Mouse (Mus musculus): Measurements from ENCODE around the gene Rbfox3. TPM values are rescaled to one million over a fixed set of nuclear protein-coding genes. Genes with fewer than 3 reads are reported as not detected.

Gene Rbfox3
- polyA plus RNA-seq, 1 experiment from 2014 or later = 0.09 TPM

- H3K9me3 ChIP-seq (ENCODE audit: control insufficient read depth, low read length) = no peaks in the 10 kb centered on the region
- no peaks in the 10 kb centered on the region for H3K4me1 ChIP-seq (ENCODE audit: control insufficient read depth in 2 of 2, insufficient read depth in 2 of 2, low read length in 2 of 2)
- no peak for ATAC-seq (ENCODE audit: insufficient number of reproducible peaks, insufficient read depth, low FRiP score, low read depth)
- H3K27ac ChIP-seq (replicated peaks in 1 of 2; ENCODE audit: control insufficient read depth in 1 of 2, insufficient read depth in 1 of 2, low read depth in 2 of 2, low read length in 2 of 2) = no peak overlapping the region
- no peak overlapping the region for H3K9ac ChIP-seq (ENCODE audit: low read length)
- WGBS = 33% methylated on average over 4 of the region's 4 CpGs
- H3K36me3 ChIP-seq (ENCODE audit: control insufficient read depth, insufficient read depth, low read length) = no peaks in the 10 kb centered on the region
- no peak overlapping the region for H3K4me3 ChIP-seq (ENCODE audit: control insufficient read depth in 1 of 2, insufficient read depth in 1 of 2, low read depth in 1 of 2, low read length in 2 of 2)
- no peak overlapping the region for H3K4me2 ChIP-seq (ENCODE audit: low read length)
- peaks cover 45% of the 10 kb centered on the region for H3K27me3 ChIP-seq (ENCODE audit: control insufficient read depth, insufficient read depth, low read length)
Observed at GRCm38 (mm10) chr11:118553926-118554325, 357.5 kb downstream of the Rbfox3 start.

GRCm38 (mm10) chr11:118553001-118553400 lies 358.4 kb downstream of the Rbfox3 start:
- Histone ChIP-seq H3K4me3 (ENCODE audit: control insufficient read depth in 1 of 2, insufficient read depth in 1 of 2, low read depth in 1 of 2, low read length in 2 of 2) (no peak overlapping the region), H3K9ac (ENCODE audit: low read length) (no peak overlapping the region), H3K27me3 (ENCODE audit: control insufficient read depth, insufficient read depth, low read length) (peaks cover 45% of the 10 kb centered on the region), H3K4me1 (ENCODE audit: control insufficient read depth in 2 of 2, insufficient read depth in 2 of 2, low read length in 2 of 2) (no peaks in the 10 kb centered on the region), H3K4me2 (ENCODE audit: low read length) (no peak overlapping the region), H3K27ac (replicated peaks in 1 of 2; ENCODE audit: control insufficient read depth in 1 of 2, insufficient read depth in 1 of 2, low read depth in 2 of 2, low read length in 2 of 2) (no peak overlapping the region), H3K36me3 (ENCODE audit: control insufficient read depth, insufficient read depth, low read length) (no peaks in the 10 kb centered on the region), H3K9me3 (ENCODE audit: control insufficient read depth, low read length) (no peaks in the 10 kb centered on the region)
- 35% methylated on average over 6 of the region's 6 CpGs for WGBS
- no peak for ATAC-seq (ENCODE audit: insufficient number of reproducible peaks, insufficient read depth, low FRiP score, low read depth)

- 77% methylated on average over 4 of the region's 4 CpGs for WGBS
- ATAC-seq (ENCODE audit: insufficient number of reproducible peaks, insufficient read depth, low FRiP score, low read depth) = no peak
- no peaks in the 10 kb centered on the region for H3K9me3 ChIP-seq (ENCODE audit: control insufficient read depth, low read length)
- peaks cover 45% of the 10 kb centered on the region for H3K27me3 ChIP-seq (ENCODE audit: control insufficient read depth, insufficient read depth, low read length)
- no peak overlapping the region for H3K9ac ChIP-seq (ENCODE audit: low read length)
- H3K4me3 ChIP-seq (ENCODE audit: control insufficient read depth in 1 of 2, insufficient read depth in 1 of 2, low read depth in 1 of 2, low read length in 2 of 2) = no peak overlapping the region
- H3K27ac ChIP-seq (replicated peaks in 1 of 2; ENCODE audit: control insufficient read depth in 1 of 2, insufficient read depth in 1 of 2, low read depth in 2 of 2, low read length in 2 of 2) = no peak overlapping the region
- no peak overlapping the region for H3K4me2 ChIP-seq (ENCODE audit: low read length)
- no peaks in the 10 kb centered on the region for H3K4me1 ChIP-seq (ENCODE audit: control insufficient read depth in 2 of 2, insufficient read depth in 2 of 2, low read length in 2 of 2)
- H3K36me3 ChIP-seq (ENCODE audit: control insufficient read depth, insufficient read depth, low read length) = no peaks in the 10 kb centered on the region
Observed at GRCm38 (mm10) chr11:118552478-118552877, 358.9 kb downstream of the Rbfox3 start.

GRCm38 (mm10) chr11:118551705-118552104 lies 359.7 kb downstream of the Rbfox3 start:
- WGBS = 50% methylated on average over 3 of the region's 3 CpGs
- no peaks in the 10 kb centered on the region for H3K36me3 ChIP-seq (ENCODE audit: control insufficient read depth, insufficient read depth, low read length)
- no peak overlapping the region for H3K9ac ChIP-seq (ENCODE audit: low read length)
- peaks cover 45% of the 10 kb centered on the region for H3K27me3 ChIP-seq (ENCODE audit: control insufficient read depth, insufficient read depth, low read length)
- H3K4me1 ChIP-seq (ENCODE audit: control insufficient read depth in 2 of 2, insufficient read depth in 2 of 2, low read length in 2 of 2) = no peaks in the 10 kb centered on the region
- H3K4me2 ChIP-seq (ENCODE audit: low read length) = no peak overlapping the region
- H3K27ac ChIP-seq (replicated peaks in 1 of 2; ENCODE audit: control insufficient read depth in 1 of 2, insufficient read depth in 1 of 2, low read depth in 2 of 2, low read length in 2 of 2) = no peak overlapping the region
- no peak for ATAC-seq (ENCODE audit: insufficient number of reproducible peaks, insufficient read depth, low FRiP score, low read depth)
- H3K9me3 ChIP-seq (ENCODE audit: control insufficient read depth, low read length) = no peaks in the 10 kb centered on the region
- H3K4me3 ChIP-seq (ENCODE audit: control insufficient read depth in 1 of 2, insufficient read depth in 1 of 2, low read depth in 1 of 2, low read length in 2 of 2) = no peak overlapping the region

GRCm38 (mm10) chr11:118550773-118551520 lies 360.4 kb downstream of the Rbfox3 start:
- no peak for ATAC-seq (ENCODE audit: insufficient number of reproducible peaks, insufficient read depth, low FRiP score, low read depth)
- H3K27me3 ChIP-seq (ENCODE audit: control insufficient read depth, insufficient read depth, low read length) = peaks cover 45% of the 10 kb centered on the region

GRCm38 (mm10) chr11:118548242-118548641 lies 363.2 kb downstream of the Rbfox3 start:
- H3K36me3 ChIP-seq (ENCODE audit: control insufficient read depth, insufficient read depth, low read length) = no peaks in the 10 kb centered on the region
- no peak for ATAC-seq (ENCODE audit: insufficient number of reproducible peaks, insufficient read depth, low FRiP score, low read depth)

More at GRCm38 (mm10) chr11:118550773-118551520, 360.4 kb downstream of the Rbfox3 start:
- Histone ChIP-seq H3K9me3 (ENCODE audit: control insufficient read depth, low read length) (no peaks in the 10 kb centered on the region), H3K4me3 (ENCODE audit: control insufficient read depth in 1 of 2, insufficient read depth in 1 of 2, low read depth in 1 of 2, low read length in 2 of 2) (no peak overlapping the region), H3K4me2 (ENCODE audit: low read length) (no peak overlapping the region), H3K27ac (replicated peaks in 1 of 2; ENCODE audit: control insufficient read depth in 1 of 2, insufficient read depth in 1 of 2, low read depth in 2 of 2, low read length in 2 of 2) (no peak overlapping the region), H3K4me1 (ENCODE audit: control insufficient read depth in 2 of 2, insufficient read depth in 2 of 2, low read length in 2 of 2) (no peaks in the 10 kb centered on the region), H3K36me3 (ENCODE audit: control insufficient read depth, insufficient read depth, low read length) (no peaks in the 10 kb centered on the region), H3K9ac (ENCODE audit: low read length) (no peak overlapping the region)
- WGBS = 35% methylated on average over 17 of the region's 17 CpGs

GRCm38 (mm10) chr11:118546269-118546668 lies 365.1 kb downstream of the Rbfox3 start:
- H3K4me1 ChIP-seq (ENCODE audit: control insufficient read depth in 2 of 2, insufficient read depth in 2 of 2, low read length in 2 of 2) = no peaks in the 10 kb centered on the region
- no peaks in the 10 kb centered on the region for H3K36me3 ChIP-seq (ENCODE audit: control insufficient read depth, insufficient read depth, low read length)
- no peak overlapping the region for H3K4me2 ChIP-seq (ENCODE audit: low read length)
- WGBS = 67% methylated on average over 8 of the region's 8 CpGs
- H3K27me3 ChIP-seq (ENCODE audit: control insufficient read depth, insufficient read depth, low read length) = peaks cover 12% of the 10 kb centered on the region
- no peak overlapping the region for H3K4me3 ChIP-seq (ENCODE audit: control insufficient read depth in 1 of 2, insufficient read depth in 1 of 2, low read depth in 1 of 2, low read length in 2 of 2)
- no peaks in the 10 kb centered on the region for H3K9me3 ChIP-seq (ENCODE audit: control insufficient read depth, low read length)
- no peak overlapping the region for H3K9ac ChIP-seq (ENCODE audit: low read length)
- ATAC-seq (ENCODE audit: insufficient number of reproducible peaks, insufficient read depth, low FRiP score, low read depth) = no peak
- no peak overlapping the region for H3K27ac ChIP-seq (replicated peaks in 1 of 2; ENCODE audit: control insufficient read depth in 1 of 2, insufficient read depth in 1 of 2, low read depth in 2 of 2, low read length in 2 of 2)

More at GRCm38 (mm10) chr11:118548242-118548641, 363.2 kb downstream of the Rbfox3 start:
- no peak overlapping the region for H3K4me3 ChIP-seq (ENCODE audit: control insufficient read depth in 1 of 2, insufficient read depth in 1 of 2, low read depth in 1 of 2, low read length in 2 of 2)
- H3K27ac ChIP-seq (replicated peaks in 1 of 2; ENCODE audit: control insufficient read depth in 1 of 2, insufficient read depth in 1 of 2, low read depth in 2 of 2, low read length in 2 of 2) = no peak overlapping the region
- H3K27me3 ChIP-seq (ENCODE audit: control insufficient read depth, insufficient read depth, low read length) = peaks cover 23% of the 10 kb centered on the region
- WGBS = 78% methylated on average over 9 of the region's 9 CpGs
- no peak overlapping the region for H3K4me2 ChIP-seq (ENCODE audit: low read length)
- H3K4me1 ChIP-seq (ENCODE audit: control insufficient read depth in 2 of 2, insufficient read depth in 2 of 2, low read length in 2 of 2) = no peaks in the 10 kb centered on the region
- H3K9me3 ChIP-seq (ENCODE audit: control insufficient read depth, low read length) = no peaks in the 10 kb centered on the region
- no peak overlapping the region for H3K9ac ChIP-seq (ENCODE audit: low read length)

- Histone ChIP-seq H3K4me2 (ENCODE audit: low read length) (no peak overlapping the region), H3K36me3 (ENCODE audit: control insufficient read depth, insufficient read depth, low read length) (no peaks in the 10 kb centered on the region), H3K27me3 (ENCODE audit: control insufficient read depth, insufficient read depth, low read length) (peaks cover 10% of the 10 kb centered on the region), H3K9ac (ENCODE audit: low read length) (no peak overlapping the region), H3K4me1 (ENCODE audit: control insufficient read depth in 2 of 2, insufficient read depth in 2 of 2, low read length in 2 of 2) (no peaks in the 10 kb centered on the region), H3K27ac (replicated peaks in 1 of 2; ENCODE audit: control insufficient read depth in 1 of 2, insufficient read depth in 1 of 2, low read depth in 2 of 2, low read length in 2 of 2) (no peak overlapping the region), H3K9me3 (ENCODE audit: control insufficient read depth, low read length) (no peaks in the 10 kb centered on the region), H3K4me3 (ENCODE audit: control insufficient read depth in 1 of 2, insufficient read depth in 1 of 2, low read depth in 1 of 2, low read length in 2 of 2) (no peak overlapping the region)
- no peak for ATAC-seq (ENCODE audit: insufficient number of reproducible peaks, insufficient read depth, low FRiP score, low read depth)
- WGBS = 23% methylated on average over 4 of the region's 4 CpGs
Observed at GRCm38 (mm10) chr11:118545690-118546089, 365.7 kb downstream of the Rbfox3 start.

Data from heart, embryonic 14.5 days (tissue).